Mouse (Mus musculus) thymus, adult 2 months (tissue): Measurements from ENCODE around the gene Myadml2.

Experiments used
- CTCF ChIP-seq: fragments of 200-500 bp; IDR thresholded peaks from 2 replicates; pipeline ENCODE4 v1.5.1; 2012; ENCODE audit warnings: mild to moderate bottlenecking, control low read depth, low read length, moderate library complexity, borderline replicate concordance; ENCODE audit not compliant: control insufficient read depth, poor library complexity, insufficient read depth; ENCODE audit errors: extremely low read depth
- POLR2A ChIP-seq: fragments of 200-500 bp; IDR thresholded peaks from 2 replicates; pipeline ENCODE4 v1.6.1; 2012; ENCODE audit warnings: mild to moderate bottlenecking, low read length, control low read depth, moderate library complexity; ENCODE audit not compliant: control insufficient read depth, poor library complexity, insufficient read depth; ENCODE audit errors: extremely low read depth

GRCm38 (mm10) chr11:120613481-120613972 lies 34.4 kb downstream of the Myadml2 start:
- TF ChIP-seq POLR2A (no peak), CTCF (no peak)
